Mouse (Mus musculus) layer of hippocampus, adult 9-11 months (tissue): ENCODE data around the gene Acyp2.
"Not testable (repeated sequence)": the region's sequence is repeated elsewhere in the genome, so short reads cannot be mapped to it uniquely, and the experiment has no call there.

Source experiments
- DNase-seq: peaks from one replicate; pipeline ENCODE4 v3.0.0; 2022

Gene Acyp2

GRCm38 (mm10) chr11:30649001-30649637, at the start of gene Acyp2:
Acyp2 (minus strand) TSS chr11:30649587.
- DNase-seq = peak; percentile 87

GRCm38 (mm10) chr11:30689421-30689820, 40.0 kb upstream of the Acyp2 start:
- no peak for DNase-seq

GRCm38 (mm10) chr11:30676086-30676485, 26.7 kb upstream of the Acyp2 start:
- DNase-seq = peak; percentile 64

- DNase-seq = peak; percentile 29
Observed at GRCm38 (mm10) chr11:30672719-30673118, 23.3 kb upstream of the Acyp2 start.

- no peak for DNase-seq
Observed at GRCm38 (mm10) chr11:30663001-30663400, 13.6 kb upstream of the Acyp2 start.

GRCm38 (mm10) chr11:30662591-30662990, 13.2 kb upstream of the Acyp2 start:
- DNase-seq = no peak

- peak; percentile 36 for DNase-seq
Observed at GRCm38 (mm10) chr11:30657069-30657468, 7.7 kb upstream of the Acyp2 start.

- no peak for DNase-seq
Observed at GRCm38 (mm10) chr11:30656060-30656459, 6.7 kb upstream of the Acyp2 start.

- DNase-seq = no peak
Observed at GRCm38 (mm10) chr11:30650416-30650815, 1.0 kb upstream of the Acyp2 start.

GRCm38 (mm10) chr11:30635674-30636073, 13.7 kb downstream of the Acyp2 start:
- DNase-seq = peak; percentile 19

GRCm38 (mm10) chr11:30630514-30630913, 18.9 kb downstream of the Acyp2 start:
- no peak for DNase-seq

- no peak for DNase-seq
Observed at GRCm38 (mm10) chr11:30623218-30623617, 26.2 kb downstream of the Acyp2 start.

- DNase-seq = not testable (repeated sequence)
Observed at GRCm38 (mm10) chr11:30621386-30622363, 27.7 kb downstream of the Acyp2 start.

- DNase-seq = no peak
Observed at GRCm38 (mm10) chr11:30618235-30618634, 31.2 kb downstream of the Acyp2 start.

GRCm38 (mm10) chr11:30617571-30618097, 31.8 kb downstream of the Acyp2 start:
- no peak for DNase-seq

- DNase-seq = no peak
Observed at GRCm38 (mm10) chr11:30615977-30616376, 33.4 kb downstream of the Acyp2 start.

- DNase-seq = no peak
Observed at GRCm38 (mm10) chr11:30613916-30614546, 35.4 kb downstream of the Acyp2 start.

GRCm38 (mm10) chr11:30612699-30613098, 36.7 kb downstream of the Acyp2 start:
- no peak for DNase-seq

- no peak for DNase-seq
Observed at GRCm38 (mm10) chr11:30609247-30609646, 40.1 kb downstream of the Acyp2 start.

- DNase-seq = no peak
Observed at GRCm38 (mm10) chr11:30607587-30608518, 41.5 kb downstream of the Acyp2 start.

GRCm38 (mm10) chr11:30597259-30597658, 52.1 kb downstream of the Acyp2 start:
- DNase-seq = no peak

GRCm38 (mm10) chr11:30580008-30580407, 69.4 kb downstream of the Acyp2 start:
- no peak for DNase-seq
